Mouse (Mus musculus): ENCODE results near the gene Gm10964. TPM values are rescaled to one million over a fixed set of nuclear protein-coding genes. Genes with fewer than 3 reads are reported as not detected.

The Gm10964 gene
- polyA plus RNA-seq (2016; fragmentation: Nextera tagmentation; extraction: Ambion mirVana): not detected in 2 replicates

DNA sequence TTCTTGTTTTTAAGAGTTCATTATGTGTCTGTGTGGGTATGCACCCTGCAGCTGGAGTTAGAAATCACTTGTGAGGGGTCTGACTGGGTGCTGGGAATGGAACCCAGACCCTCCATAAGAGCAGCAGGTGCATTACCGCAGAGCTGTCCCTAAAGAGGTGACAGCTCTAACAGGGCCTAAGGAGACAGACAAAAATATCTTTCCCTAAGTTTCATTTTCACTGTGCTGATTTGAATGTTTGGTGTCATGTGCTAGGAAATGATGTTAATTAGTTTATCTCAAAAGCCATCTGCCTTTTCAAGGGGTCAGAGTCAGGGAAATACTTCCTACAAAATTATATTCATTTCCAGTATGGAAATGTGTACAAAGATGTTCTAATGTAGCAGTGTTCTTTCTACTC lies at the start of gene Gm10964:
Gene Gm10964, plus strand, starts transcription at position 38 of the 400 bp plus-strand sequence.
- Histone ChIP-seq H3K9ac (replicated peaks) (0 out of 2 replicates have a peak within 1 kb of the TSS, but pooled peaks have one; percentile 39), H3K9me3 (no peaks in the 10 kb centered on the region), H3K4me3 (peak within 1 kb of the TSS; percentile 21), H3K4me2 (replicated peaks) (peak within 1 kb of the TSS; percentile 52), H3K36me3 (peaks cover 19% of the 10 kb centered on the region), H3K27ac (replicated peaks) (peak within 1 kb of the TSS; percentile 88), H3K27me3 (peaks cover 13% of the 10 kb centered on the region), H3K4me1 (peaks cover 45% of the 10 kb centered on the region)
- WGBS: 86% methylated on average over 1 of the region's 1 CpGs
- ATAC-seq (ENCODE audit: low FRiP score, low read depth): no peak

DNA sequence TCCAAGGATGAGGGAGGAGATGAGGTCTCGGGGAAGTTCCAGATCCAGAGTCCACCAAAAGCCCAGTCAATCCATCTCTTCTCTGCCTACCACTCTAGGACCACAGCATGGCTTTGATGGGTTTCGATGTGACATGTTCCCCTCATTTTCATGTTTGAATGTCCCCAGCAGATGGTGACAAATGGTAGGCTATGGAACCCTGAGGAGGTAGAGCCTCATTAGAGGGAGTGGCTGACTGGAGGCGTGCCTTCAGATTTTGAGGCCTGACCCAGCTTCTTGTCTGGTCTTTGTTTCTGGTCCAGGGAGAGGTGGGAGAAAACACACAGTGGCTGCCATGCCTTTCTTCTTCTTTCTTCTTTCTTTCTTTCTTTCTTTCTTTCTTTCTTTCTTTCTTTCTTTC lies 48.7 kb upstream of the Gm10964 start:
- 74% methylated on average over 3 of the region's 3 CpGs for WGBS
- H3K4me1 ChIP-seq: no peaks in the 10 kb centered on the region
- H3K27ac ChIP-seq (replicated peaks): no peak overlapping the region
- no peak overlapping the region for H3K9ac ChIP-seq (replicated peaks)
- no peaks in the 10 kb centered on the region for H3K36me3 ChIP-seq
- H3K4me3 ChIP-seq: no peak overlapping the region
- no peaks in the 10 kb centered on the region for H3K27me3 ChIP-seq
- H3K4me2 ChIP-seq (replicated peaks): no peak overlapping the region
- ATAC-seq (ENCODE audit: low FRiP score, low read depth): no peak
- H3K9me3 ChIP-seq: no peaks in the 10 kb centered on the region

DNA sequence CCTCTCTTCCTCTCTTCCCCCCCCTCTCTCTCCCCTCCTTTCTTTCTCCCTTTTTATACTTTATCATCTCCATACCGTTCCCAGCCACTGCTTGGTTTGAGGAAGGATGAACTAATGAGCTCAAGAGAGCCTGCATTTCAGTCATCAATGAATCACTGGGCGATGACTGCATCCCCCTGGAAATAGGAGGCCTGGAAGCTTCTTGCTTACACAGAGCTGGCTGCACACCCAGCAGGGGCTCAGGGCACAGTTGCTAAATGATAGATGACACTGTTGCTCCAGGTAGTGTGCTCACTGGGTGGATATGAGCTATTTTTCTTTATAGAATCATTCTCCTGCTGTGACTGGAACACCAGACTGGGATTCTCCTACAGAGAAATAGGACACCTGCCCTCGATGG lies 43.6 kb upstream of the Gm10964 start:
- no peak for ATAC-seq (ENCODE audit: low FRiP score, low read depth)
- WGBS: 60% methylated on average over 3 of the region's 3 CpGs
- Histone ChIP-seq H3K4me2 (replicated peaks) (no peak overlapping the region), H3K9ac (replicated peaks) (no peak overlapping the region), H3K27ac (replicated peaks) (no peak overlapping the region), H3K4me3 (no peak overlapping the region), H3K4me1 (no peaks in the 10 kb centered on the region), H3K9me3 (no peaks in the 10 kb centered on the region), H3K36me3 (no peaks in the 10 kb centered on the region), H3K27me3 (no peaks in the 10 kb centered on the region)

- no peaks in the 10 kb centered on the region for H3K4me1 ChIP-seq
- 100% methylated on average over 1 of the region's 1 CpGs for WGBS
Observed at GRCm38 (mm10) chr3:103696388-103696925, 42.7 kb upstream of the Gm10964 start.

DNA sequence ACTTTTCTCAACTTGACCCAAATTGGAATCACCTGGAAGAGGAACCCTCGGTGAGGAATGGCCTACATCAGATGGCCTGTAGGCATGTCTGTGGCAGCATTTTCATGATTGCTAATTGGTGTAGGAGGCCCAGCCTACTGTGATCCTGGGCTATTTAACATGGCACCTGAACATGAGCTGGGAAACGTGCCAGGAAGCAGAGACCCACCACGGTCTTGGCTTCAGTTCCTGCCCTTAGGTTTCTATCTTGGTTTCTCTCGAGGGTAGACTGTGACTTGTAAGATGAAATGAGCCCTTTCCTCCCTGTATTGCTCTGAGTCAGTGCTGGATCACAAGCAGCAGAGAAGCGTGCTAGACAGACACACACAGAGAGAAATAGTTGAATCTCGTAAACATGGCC lies 34.5 kb upstream of the Gm10964 start:
- 89% methylated on average over 6 of the region's 6 CpGs for WGBS
- H3K27me3 ChIP-seq: peaks cover 4% of the 10 kb centered on the region; the same call in 1 of the 2 replicates
- no peak overlapping the region for H3K4me2 ChIP-seq (replicated peaks)
- H3K4me1 ChIP-seq: no peaks in the 10 kb centered on the region
- ATAC-seq (ENCODE audit: low FRiP score, low read depth): no peak
- H3K9ac ChIP-seq (replicated peaks): no peak overlapping the region
- no peaks in the 10 kb centered on the region for H3K9me3 ChIP-seq
- H3K4me3 ChIP-seq: no peak overlapping the region
- no peaks in the 10 kb centered on the region for H3K36me3 ChIP-seq
- H3K27ac ChIP-seq (replicated peaks): no peak overlapping the region

More at GRCm38 (mm10) chr3:103696388-103696925, 42.7 kb upstream of the Gm10964 start:
- Histone ChIP-seq H3K4me3 (no peak overlapping the region), H3K27me3 (no peaks in the 10 kb centered on the region), H3K9ac (replicated peaks) (no peak overlapping the region), H3K9me3 (no peaks in the 10 kb centered on the region), H3K4me2 (replicated peaks) (no peak overlapping the region), H3K27ac (replicated peaks) (no peak overlapping the region), H3K36me3 (no peaks in the 10 kb centered on the region)
- no peak for ATAC-seq (ENCODE audit: low FRiP score, low read depth)

GRCm38 (mm10) chr3:103705426-103705825 lies 33.7 kb upstream of the Gm10964 start:
- Histone ChIP-seq H3K4me2 (replicated peaks) (no peak overlapping the region), H3K27ac (replicated peaks) (no peak overlapping the region), H3K36me3 (no peaks in the 10 kb centered on the region), H3K27me3 (peaks cover 4% of the 10 kb centered on the region; the same call in 1 of the 2 replicates), H3K4me1 (no peaks in the 10 kb centered on the region), H3K9me3 (no peaks in the 10 kb centered on the region), H3K4me3 (no peak overlapping the region), H3K9ac (replicated peaks) (no peak overlapping the region)
- WGBS: 90% methylated on average over 12 of the region's 12 CpGs
- ATAC-seq (ENCODE audit: low FRiP score, low read depth): no peak

DNA sequence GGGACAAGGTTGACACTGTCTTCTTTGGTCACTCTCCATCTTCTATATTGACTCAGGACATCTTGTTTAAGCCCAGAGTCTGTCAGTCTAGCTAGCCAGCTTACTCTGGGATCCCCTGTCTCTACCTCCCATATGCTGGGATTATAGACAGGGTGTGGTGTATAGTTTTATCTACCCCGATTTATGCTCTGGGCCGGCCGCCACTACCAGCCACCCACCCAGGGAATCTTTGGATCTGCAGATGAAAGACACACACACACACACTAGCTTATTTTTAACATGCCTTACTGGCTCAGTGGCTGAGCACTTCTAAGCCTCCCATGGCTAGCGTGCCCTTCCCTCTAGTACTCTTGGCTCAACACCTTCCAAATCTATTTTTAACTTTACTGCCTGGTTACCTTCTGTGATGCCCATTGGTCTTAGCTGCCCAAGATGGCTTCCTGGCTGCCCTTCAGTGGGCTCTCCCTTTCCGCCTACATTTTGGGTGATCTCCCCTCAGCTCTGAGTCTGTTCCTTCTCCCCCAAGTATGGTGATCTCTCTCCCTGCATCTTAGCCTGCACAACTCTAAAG lies 29.6 kb upstream of the Gm10964 start:
- H3K4me2 ChIP-seq (replicated peaks): no peak overlapping the region
- no peak for ATAC-seq (ENCODE audit: low FRiP score, low read depth)
- H3K9me3 ChIP-seq: no peaks in the 10 kb centered on the region
- H3K27ac ChIP-seq (replicated peaks): no peak overlapping the region
- no peaks in the 10 kb centered on the region for H3K36me3 ChIP-seq
- no peak overlapping the region for H3K4me3 ChIP-seq
- no peak overlapping the region for H3K9ac ChIP-seq (replicated peaks)
- WGBS: 93% methylated on average over 5 of the region's 5 CpGs
- peaks cover 8% of the 10 kb centered on the region for H3K27me3 ChIP-seq
- no peaks in the 10 kb centered on the region for H3K4me1 ChIP-seq

- no peak overlapping the region for H3K27ac ChIP-seq (replicated peaks)
- H3K4me1 ChIP-seq: peaks cover 11% of the 10 kb centered on the region
- H3K4me2 ChIP-seq (replicated peaks): no peak overlapping the region
- no peaks in the 10 kb centered on the region for H3K36me3 ChIP-seq
- ATAC-seq (ENCODE audit: low FRiP score, low read depth): no peak
- H3K9ac ChIP-seq (replicated peaks): no peak overlapping the region
- WGBS: 92% methylated on average over 4 of the region's 4 CpGs
- no peak overlapping the region for H3K4me3 ChIP-seq
- H3K27me3 ChIP-seq: peaks cover 19% of the 10 kb centered on the region
- no peaks in the 10 kb centered on the region for H3K9me3 ChIP-seq
Observed at GRCm38 (mm10) chr3:103712196-103712595, 27.0 kb upstream of the Gm10964 start.

- WGBS: 77% methylated on average over 7 of the region's 7 CpGs
- ATAC-seq (ENCODE audit: low FRiP score, low read depth): no peak
- Histone ChIP-seq H3K9ac (replicated peaks) (no peak overlapping the region), H3K4me3 (no peak overlapping the region), H3K4me1 (peaks cover 17% of the 10 kb centered on the region), H3K36me3 (no peaks in the 10 kb centered on the region), H3K27ac (replicated peaks) (no peak overlapping the region), H3K4me2 (replicated peaks) (no peak overlapping the region), H3K9me3 (no peaks in the 10 kb centered on the region), H3K27me3 (peaks cover 16% of the 10 kb centered on the region)
Observed at GRCm38 (mm10) chr3:103714236-103714875, 24.8 kb upstream of the Gm10964 start.

DNA sequence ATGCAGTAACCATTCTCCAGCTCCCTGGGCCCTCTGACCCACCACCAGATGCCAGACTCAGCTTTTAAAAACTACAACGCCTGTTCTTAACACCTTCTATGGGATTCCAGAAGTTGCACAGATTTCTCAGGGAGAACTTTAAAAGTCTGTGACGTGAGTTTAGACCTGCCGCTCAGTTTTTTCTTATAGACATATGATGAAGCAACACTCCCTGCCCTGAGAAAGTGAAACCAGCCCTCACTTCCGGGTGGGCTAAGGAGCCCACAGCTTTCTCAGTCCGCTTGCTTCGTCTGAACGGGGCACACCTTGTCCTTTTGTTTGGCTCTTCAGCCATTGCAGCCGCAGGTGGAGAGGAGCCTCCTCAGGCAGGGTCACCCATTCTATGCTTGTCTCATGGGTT lies 24.2 kb upstream of the Gm10964 start:
- no peak overlapping the region for H3K4me3 ChIP-seq
- WGBS: 85% methylated on average over 8 of the region's 8 CpGs
- ATAC-seq (ENCODE audit: low FRiP score, low read depth): no peak

GRCm38 (mm10) chr3:103715762-103716693 lies 23.1 kb upstream of the Gm10964 start:
- peaks cover 16% of the 10 kb centered on the region for H3K27me3 ChIP-seq
- no peak overlapping the region for H3K4me3 ChIP-seq
- no peaks in the 10 kb centered on the region for H3K9me3 ChIP-seq
- H3K27ac ChIP-seq (replicated peaks): peak overlapping the region; percentile 35; the same call in 1 of the 2 replicates
- peaks cover 19% of the 10 kb centered on the region for H3K4me1 ChIP-seq
- no peak overlapping the region for H3K9ac ChIP-seq (replicated peaks)
- WGBS: 27% methylated on average over 11 of the region's 11 CpGs
- ATAC-seq (ENCODE audit: low FRiP score, low read depth): peak; percentile 70; the same call in 1 of the 2 replicates
- no peak overlapping the region for H3K4me2 ChIP-seq (replicated peaks)
- no peaks in the 10 kb centered on the region for H3K36me3 ChIP-seq

More for the DNA sequence above, 24.2 kb upstream of the Gm10964 start:
- Histone ChIP-seq H3K27me3 (peaks cover 16% of the 10 kb centered on the region), H3K27ac (replicated peaks) (no peak overlapping the region), H3K9ac (replicated peaks) (no peak overlapping the region), H3K9me3 (no peaks in the 10 kb centered on the region), H3K4me1 (peaks cover 19% of the 10 kb centered on the region), H3K36me3 (no peaks in the 10 kb centered on the region), H3K4me2 (replicated peaks) (no peak overlapping the region)

All from midbrain, embryonic 12.5 days (tissue).